In the genomic region with DNA sequence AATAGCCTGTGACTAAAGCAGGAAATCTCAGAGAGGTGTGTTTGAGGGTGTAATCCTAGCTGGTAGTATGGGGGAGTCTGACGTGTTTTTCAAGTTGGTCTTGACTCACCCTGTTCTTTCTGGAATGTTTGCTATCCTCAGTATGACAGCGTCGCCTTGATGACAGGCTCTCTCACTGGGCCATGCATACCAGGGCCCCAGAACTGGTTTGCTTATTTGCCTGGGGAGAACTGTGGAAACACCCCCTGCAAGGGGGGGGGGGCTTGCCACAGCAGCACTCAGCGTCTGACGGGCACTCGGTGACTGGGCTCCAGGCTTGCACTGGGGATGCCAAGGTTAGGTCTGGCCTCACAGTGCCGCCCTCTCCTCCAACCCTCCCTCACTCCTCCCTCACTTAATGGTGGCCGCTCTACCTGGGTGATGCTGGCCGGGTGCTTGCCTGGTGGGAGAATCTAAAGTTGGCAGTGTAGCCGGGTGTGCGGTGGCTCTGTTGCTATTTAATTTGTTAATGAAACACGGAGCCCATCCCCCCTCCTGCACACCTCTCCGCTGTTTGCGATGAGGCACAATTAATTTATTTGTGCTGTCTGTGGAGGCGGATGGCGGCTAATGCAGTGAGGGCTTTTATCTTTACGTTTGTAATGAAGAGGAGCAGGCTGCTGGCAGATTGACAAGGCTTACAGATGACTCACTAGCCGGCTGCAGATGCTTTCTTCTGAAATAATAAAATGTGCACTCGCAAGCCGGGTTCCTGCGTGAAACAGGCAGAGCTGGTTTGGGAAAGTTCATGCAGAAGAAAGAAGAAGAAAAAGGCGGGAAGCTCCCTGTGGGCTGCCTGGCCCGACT, we compare ENCODE assay signal across 8 mouse cellular contexts. TPM values are rescaled to one million over a fixed set of nuclear protein-coding genes. Genes with fewer than 3 reads are reported as not detected.
A peak's percentile ranks its signal among the peaks of the same experiment; 100 is the strongest.
DNase-seq lines count a peak whose midpoint lies in the region; ATAC-seq and TF ChIP-seq lines count a peak whose summit lies in the region.

No protein-coding gene starts in this region.

- ATAC-seq in kidney, embryonic 14.5 days (ENCODE audit: low FRiP score, low TSS enrichment) = peak; percentile 66
- ATAC-seq in limb, embryonic 14.5 days (ENCODE audit: low FRiP score, low read depth) = peak; percentile 56
- ATAC-seq in neural tube, embryonic 14.5 days (ENCODE audit: low read depth) = peak; percentile 67

- H3K27me3 ChIP-seq in heart, embryonic 10.5 days (ENCODE audit: insufficient read depth, poor library complexity, severe bottlenecking) = no peaks in the 10 kb centered on the region
- no peaks in the 10 kb centered on the region for H3K27me3 ChIP-seq in kidney, embryonic 14.5 days (ENCODE audit: control insufficient read depth, insufficient read depth, low read length)
- no peaks in the 10 kb centered on the region for H3K27me3 ChIP-seq in limb, embryonic 14.5 days (ENCODE audit: control insufficient read depth, insufficient read depth, low read length)
- no peaks in the 10 kb centered on the region for H3K27me3 ChIP-seq in neural tube, embryonic 14.5 days (ENCODE audit: control insufficient read depth, insufficient read depth, low read length)

- H3K4me2 ChIP-seq in kidney, embryonic 14.5 days (replicated peaks; ENCODE audit: low read depth, low read length) = peak overlapping the region; percentile 21
- H3K4me2 ChIP-seq in limb, embryonic 14.5 days (replicated peaks; ENCODE audit: low read depth, low read length, severe bottlenecking) = peak overlapping the region; percentile 43
- peak overlapping the region; percentile 48 for H3K4me2 ChIP-seq in neural tube, embryonic 14.5 days (ENCODE audit: low read depth, low read length)

- H3K9ac ChIP-seq in kidney, embryonic 14.5 days (ENCODE audit: low read depth, low read length) = 0 out of 2 replicates have a peak overlapping the region, but pooled peaks have one; percentile 14
- H3K9ac ChIP-seq in limb, embryonic 14.5 days (ENCODE audit: low read depth, low read length, severe bottlenecking) = 0 out of 2 replicates have a peak overlapping the region, but pooled peaks have one; percentile 25
- peak overlapping the region; percentile 34; the same call in 1 of the 2 replicates for H3K9ac ChIP-seq in neural tube, embryonic 14.5 days (replicated peaks; ENCODE audit: low read depth, low read length)

- no peak for TF ChIP-seq POLR2A in limb, embryonic 14.5 days (IDR thresholded peaks at IDR 0.05; ENCODE audit: borderline replicate concordance, extremely low read depth, insufficient read depth, insufficient read length)

- no peaks in the 10 kb centered on the region for H3K36me3 ChIP-seq in heart, embryonic 10.5 days
- no peaks in the 10 kb centered on the region for H3K36me3 ChIP-seq in kidney, embryonic 14.5 days (ENCODE audit: control insufficient read depth, insufficient read depth, low read length)
- H3K36me3 ChIP-seq in limb, embryonic 14.5 days (ENCODE audit: control insufficient read depth, insufficient read depth, low read length) = no peaks in the 10 kb centered on the region
- no peaks in the 10 kb centered on the region for H3K36me3 ChIP-seq in neural tube, embryonic 14.5 days (ENCODE audit: control insufficient read depth, insufficient read depth, low read length)

- H3K4me1 ChIP-seq in heart, embryonic 10.5 days = peaks cover 99% of the 10 kb centered on the region
- H3K4me1 ChIP-seq in kidney, embryonic 14.5 days (ENCODE audit: control insufficient read depth, insufficient read depth, low read length) = peaks cover 55% of the 10 kb centered on the region
- peaks cover 33% of the 10 kb centered on the region for H3K4me1 ChIP-seq in limb, embryonic 14.5 days (ENCODE audit: control insufficient read depth, insufficient read depth, low read length)
- peaks cover 26% of the 10 kb centered on the region for H3K4me1 ChIP-seq in neural tube, embryonic 14.5 days (ENCODE audit: control insufficient read depth, insufficient read depth, low read length)

- 11% methylated on average over 23 of the region's 23 CpGs for WGBS in heart, embryonic 10.5 days
- WGBS in kidney, embryonic 14.5 days = 7% methylated on average over 23 of the region's 23 CpGs
- 8% methylated on average over 23 of the region's 23 CpGs for WGBS in limb, embryonic 14.5 days
- 7% methylated on average over 23 of the region's 23 CpGs for WGBS in neural tube, embryonic 14.5 days

- H3K4me3 ChIP-seq in heart, embryonic 10.5 days = peak overlapping the region; percentile 42
- peak overlapping the region; percentile 6; the same call in 1 of the 2 replicates for H3K4me3 ChIP-seq in kidney, embryonic 14.5 days (ENCODE audit: low read length)
- peak overlapping the region; percentile 11; the same call in 1 of the 2 replicates for H3K4me3 ChIP-seq in limb, embryonic 14.5 days (replicated peaks; ENCODE audit: low read length)
- H3K4me3 ChIP-seq in neural tube, embryonic 14.5 days (ENCODE audit: low read depth, low read length) = peak overlapping the region; percentile 4; the same call in 1 of the 2 replicates

- H3K27ac ChIP-seq in heart, embryonic 10.5 days = peak overlapping the region; percentile 88
- H3K27ac ChIP-seq in kidney, embryonic 14.5 days (ENCODE audit: low read depth, low read length) = peak overlapping the region; percentile 63
- H3K27ac ChIP-seq in limb, embryonic 14.5 days (replicated peaks; ENCODE audit: low read depth, low read length) = peak overlapping the region; percentile 59
- peak overlapping the region; percentile 78 for H3K27ac ChIP-seq in neural tube, embryonic 14.5 days (ENCODE audit: low read depth, low read length)

- H3K9me3 ChIP-seq in heart, embryonic 10.5 days = no peaks in the 10 kb centered on the region
- H3K9me3 ChIP-seq in kidney, embryonic 14.5 days (ENCODE audit: control insufficient read depth, low read length) = no peaks in the 10 kb centered on the region
- no peaks in the 10 kb centered on the region for H3K9me3 ChIP-seq in limb, embryonic 14.5 days (ENCODE audit: control insufficient read depth, low read length)
- H3K9me3 ChIP-seq in neural tube, embryonic 14.5 days (ENCODE audit: control insufficient read depth, low read length) = no peaks in the 10 kb centered on the region

- DNase-seq in heart, adult 18-20 months = peak; percentile 52 to 56
- no peak for DNase-seq in heart, adult 8-10 months (ENCODE audit: low spot score)
- peak; percentile 63 for DNase-seq in embryo, embryonic 10.5 days (ENCODE audit: low spot score)
- peak; percentile 84 for DNase-seq in heart, embryonic 10.5 days (ENCODE audit: low spot score)
- DNase-seq in limb, embryonic 14.5 days (ENCODE audit: low spot score) = peak; percentile 84
- no peak for DNase-seq in thymus, postnatal 14 days

RNA-seq across cellular contexts. Expression of gene Tead1, which starts 41.2 kb away (rescaled TPM):
- total RNA-seq in heart, adult 18-20 months (2021) = 100 to 1,000 TPM; 152 to 155 TPM
- total RNA-seq in heart, adult 8-10 months (2022) = 100 to 1,000 TPM; 166 to 191 (median 175) TPM
- 19.7 and 27.2 TPM in 2 replicates for polyA plus RNA-seq in heart, embryonic 10.5 days (2016; fragmentation: Nextera tagmentation; extraction: Ambion mirVana)
- polyA plus RNA-seq in kidney, embryonic 14.5 days (2014; fragmentation: Nextera tagmentation; extraction: Ambion mirVana) = 30.1 and 36.8 TPM in 2 replicates
- polyA plus RNA-seq in limb, embryonic 14.5 days (2012; rRNA removed) = 38.2 and 42.1 TPM in 2 replicates
- polyA plus RNA-seq in limb, embryonic 14.5 days (2014; fragmentation: Nextera tagmentation; extraction: Ambion mirVana) = 23.2 and 23.5 TPM in 2 replicates
- 13.2 and 13.9 TPM in 2 replicates for polyA plus RNA-seq in neural tube, embryonic 14.5 days (2014; fragmentation: Nextera tagmentation; extraction: Ambion mirVana)

Comparison
In these comparisons a context has a peak if more than half of its experiments do, and no peak if none do; other contexts are left out.
1. DNase-seq: peak in heart, adult 18-20 months (2 of 2), embryo, embryonic 10.5 days (single experiment), heart, embryonic 10.5 days (single experiment) and limb, embryonic 14.5 days (single experiment); none in heart, adult 8-10 months (single experiment) and thymus, postnatal 14 days (single experiment).
2. Peak in every context shown above with its lines, with median percentiles within 50 percentile points of each other: H3K27ac ChIP-seq, H3K4me3 ChIP-seq, ATAC-seq, H3K4me2 ChIP-seq and H3K9ac ChIP-seq.